Mouse (Mus musculus) A20 (cell line): ENCODE measurements around the gene H2-T24.
"Not testable (repeated sequence)": the region's sequence is repeated elsewhere in the genome, so short reads cannot be mapped to it uniquely, and the experiment has no call there.

Experiments
- DNase-seq: peaks from one replicate; pipeline ENCODE4 v3.0.0-alpha.2; 2011; ENCODE audit warnings: low read depth, low spot score

The H2-T24 gene

GRCm38 (mm10) chr17:36023710-36024654, 3.6 kb upstream of the H2-T24 start:
- DNase-seq, result no peak

DNA sequence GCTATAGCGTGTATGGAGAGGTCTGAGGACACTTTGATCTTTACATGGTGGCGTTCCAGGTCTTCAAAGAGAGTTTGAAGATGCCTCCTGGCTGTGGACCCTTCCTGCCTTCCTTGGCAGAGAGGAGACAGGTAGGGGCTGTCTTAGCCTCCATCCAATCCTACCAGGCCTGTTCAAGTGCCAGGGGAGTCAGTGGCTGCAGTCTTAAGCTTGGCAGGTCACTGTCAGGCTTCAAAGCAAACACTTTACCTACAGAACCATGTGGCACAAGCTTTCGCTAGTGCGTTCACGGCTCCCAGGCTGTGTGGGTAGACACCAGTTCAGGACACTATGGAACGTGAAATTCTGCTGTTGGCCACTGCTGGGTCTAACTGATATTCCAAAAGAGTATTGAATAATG, 2.6 kb upstream of the H2-T24 start:
- no peak for DNase-seq

- no peak for DNase-seq
These were observed 1.7 kb upstream of the H2-T24 start for GRCm38 (mm10) chr17:36022098-36022497.

- DNase-seq, result peak; percentile 34
These were observed 949 bp upstream of the H2-T24 start for GRCm38 (mm10) chr17:36021309-36021708.

DNA sequence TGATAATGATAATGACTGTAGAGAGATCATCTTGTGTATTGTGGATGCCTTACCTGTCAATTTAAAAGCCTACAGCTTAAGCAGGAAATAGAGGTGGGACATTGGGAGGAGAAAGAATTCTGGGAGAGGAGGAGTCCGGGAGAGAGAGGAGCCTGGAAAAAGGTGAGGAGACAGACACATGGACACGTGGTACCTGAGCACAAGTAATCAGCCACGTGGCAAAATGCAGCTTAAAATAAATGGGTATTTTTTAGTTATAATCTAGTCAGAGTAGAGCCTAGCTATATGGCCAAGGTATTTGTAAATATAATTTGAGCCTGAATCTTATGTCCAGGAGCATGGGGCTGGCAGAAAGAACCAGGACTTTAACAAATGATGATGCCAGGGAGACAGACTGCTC, 841 bp downstream of the H2-T24 start:
- peak; percentile 37 for DNase-seq

- DNase-seq, result no peak
These were observed 1.4 kb downstream of the H2-T24 start for GRCm38 (mm10) chr17:36018979-36019378.

DNA sequence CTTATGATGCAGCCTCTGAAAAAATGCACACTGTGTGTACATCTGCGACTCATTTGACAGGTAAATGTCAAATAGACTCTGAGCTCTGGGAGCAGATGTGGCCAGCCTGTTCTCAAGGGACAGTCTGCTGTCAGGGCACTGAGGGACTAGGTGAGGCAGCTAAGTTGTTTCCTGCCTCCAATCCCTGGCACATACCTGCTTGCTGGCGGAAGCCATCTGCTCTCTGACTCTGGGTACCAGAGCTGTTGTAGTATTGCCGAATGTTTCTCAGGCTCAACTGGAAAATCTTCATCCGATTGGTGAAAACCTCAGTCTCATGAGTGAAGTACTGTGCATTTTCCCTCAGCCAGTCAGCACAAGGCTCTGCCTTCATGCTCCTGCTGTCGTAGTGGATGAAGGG, 3.3 kb downstream of the H2-T24 start:
- DNase-seq, result no peak

DNA sequence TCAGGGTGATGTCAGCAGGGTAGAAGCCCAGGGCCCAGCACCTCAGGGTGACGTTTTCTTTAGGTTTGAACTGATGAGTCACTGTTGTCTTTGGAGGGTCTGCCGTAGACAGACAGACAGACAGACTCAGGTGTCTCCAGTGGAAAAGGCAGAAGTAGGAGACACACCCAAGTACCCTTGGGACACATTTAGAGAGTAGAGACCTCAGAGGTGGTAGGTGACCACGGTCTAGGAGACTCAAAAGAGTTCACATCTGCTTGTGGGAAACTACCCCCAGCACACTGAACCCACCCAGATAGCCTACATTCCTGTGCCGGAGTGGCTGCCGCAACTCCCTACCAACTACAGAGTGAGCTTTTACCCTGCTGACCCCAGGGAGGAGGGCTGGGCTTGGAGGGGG, 5.4 kb downstream of the H2-T24 start:
- DNase-seq, result no peak

GRCm38 (mm10) chr17:36004409-36004808, 16.0 kb downstream of the H2-T24 start:
- not testable (repeated sequence) for DNase-seq

GRCm38 (mm10) chr17:36003331-36003730, 17.0 kb downstream of the H2-T24 start:
- no peak for DNase-seq

DNA sequence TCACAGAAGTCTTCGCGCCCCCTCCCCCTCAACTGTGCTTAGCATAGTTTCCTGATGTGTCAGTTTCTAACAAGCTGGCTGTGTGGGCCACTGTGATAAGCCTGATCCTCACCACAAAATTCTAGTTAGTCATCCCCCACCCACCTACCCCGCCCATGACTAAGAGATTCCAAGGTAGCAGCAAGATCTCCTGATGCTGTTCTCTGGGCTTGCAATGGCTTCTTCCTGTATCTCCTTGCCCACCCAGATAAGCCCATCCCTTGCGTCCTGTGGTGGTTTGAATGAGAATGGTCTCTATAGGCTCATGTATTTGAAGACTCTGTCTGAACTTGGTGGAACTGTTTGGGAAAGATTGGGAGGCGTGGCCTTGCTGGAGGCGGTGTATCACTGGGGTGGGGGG, 18.4 kb downstream of the H2-T24 start:
- DNase-seq, result no peak

DNA sequence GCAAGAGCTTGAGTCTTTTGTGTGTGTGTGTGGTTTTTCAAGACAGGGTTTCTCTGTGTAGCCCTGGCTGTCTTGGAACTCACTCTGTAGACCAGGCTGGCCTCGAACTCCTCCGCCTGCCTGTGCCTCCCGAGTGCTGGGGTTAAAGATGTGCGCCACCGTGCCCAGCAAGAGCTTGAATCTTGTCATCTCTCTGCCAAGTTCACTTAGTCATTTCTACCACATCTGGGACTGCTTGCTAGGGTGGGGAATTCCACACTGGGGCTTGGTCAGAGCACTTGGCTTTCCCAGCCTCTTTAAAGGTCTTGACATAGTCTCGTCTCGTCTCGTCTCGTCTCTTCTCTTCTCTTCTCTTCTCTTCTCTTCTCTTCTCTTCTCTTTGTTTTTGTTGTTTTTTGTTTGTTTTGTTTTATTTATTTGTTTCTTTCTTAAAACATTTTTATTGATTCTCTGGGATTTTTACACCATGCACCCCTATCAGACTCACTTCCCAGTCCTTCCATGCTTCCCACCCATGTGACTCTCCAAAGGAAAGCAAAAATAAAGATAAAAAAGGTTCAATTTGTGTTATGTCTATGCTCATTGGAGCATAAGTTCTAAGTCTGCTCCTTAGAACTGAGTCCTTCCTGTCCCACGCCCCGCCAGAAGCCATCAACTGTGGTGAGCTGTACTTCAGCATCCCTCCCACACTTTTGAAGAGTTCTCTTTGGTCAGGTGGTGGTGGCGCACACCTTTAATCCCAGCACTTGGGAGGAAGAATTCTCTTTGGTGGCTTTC, 19.1 kb downstream of the H2-T24 start:
- DNase-seq, result peak; percentile 53

- no peak for DNase-seq
These were observed 20.0 kb downstream of the H2-T24 start for GRCm38 (mm10) chr17:36000349-36000748.

GRCm38 (mm10) chr17:35999356-35999755, 21.0 kb downstream of the H2-T24 start:
- peak; percentile 87 for DNase-seq

DNA sequence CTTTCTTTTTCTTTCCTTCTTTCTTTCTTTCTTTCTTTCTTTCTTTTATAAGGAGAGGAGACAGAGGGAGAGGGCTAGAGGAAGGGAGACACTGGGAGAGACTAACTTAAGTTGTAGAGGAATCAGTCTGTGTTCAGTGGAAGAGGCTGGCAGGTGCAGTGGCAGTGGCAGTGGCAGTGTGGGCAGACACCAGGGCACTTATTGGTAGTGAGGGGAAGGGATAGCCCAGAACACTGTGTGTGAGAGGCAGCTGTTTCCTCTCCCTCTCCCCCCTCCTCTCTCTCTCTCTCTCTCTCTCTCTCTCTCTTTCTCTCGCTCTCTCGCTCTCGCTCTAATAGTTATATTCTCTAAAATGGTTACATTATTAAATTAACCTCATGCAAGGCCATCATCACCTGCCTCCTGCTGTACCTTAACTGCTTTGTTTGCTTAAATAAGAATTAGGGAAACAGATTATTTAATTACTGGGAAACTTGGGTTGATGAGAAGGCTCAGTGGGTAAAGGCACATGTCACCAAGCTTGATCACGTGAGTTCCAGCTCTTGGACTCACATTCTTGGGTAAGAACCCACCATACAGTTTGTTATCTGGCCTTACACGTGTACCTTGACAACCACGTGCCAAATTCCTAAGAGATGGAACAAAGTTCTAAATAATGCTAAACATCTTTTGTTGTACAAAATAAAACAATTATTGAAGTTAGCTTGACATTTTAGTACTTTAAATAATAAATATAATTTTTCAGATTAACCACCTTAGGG, 21.6 kb downstream of the H2-T24 start:
- DNase-seq, result peak; percentile 75

DNA sequence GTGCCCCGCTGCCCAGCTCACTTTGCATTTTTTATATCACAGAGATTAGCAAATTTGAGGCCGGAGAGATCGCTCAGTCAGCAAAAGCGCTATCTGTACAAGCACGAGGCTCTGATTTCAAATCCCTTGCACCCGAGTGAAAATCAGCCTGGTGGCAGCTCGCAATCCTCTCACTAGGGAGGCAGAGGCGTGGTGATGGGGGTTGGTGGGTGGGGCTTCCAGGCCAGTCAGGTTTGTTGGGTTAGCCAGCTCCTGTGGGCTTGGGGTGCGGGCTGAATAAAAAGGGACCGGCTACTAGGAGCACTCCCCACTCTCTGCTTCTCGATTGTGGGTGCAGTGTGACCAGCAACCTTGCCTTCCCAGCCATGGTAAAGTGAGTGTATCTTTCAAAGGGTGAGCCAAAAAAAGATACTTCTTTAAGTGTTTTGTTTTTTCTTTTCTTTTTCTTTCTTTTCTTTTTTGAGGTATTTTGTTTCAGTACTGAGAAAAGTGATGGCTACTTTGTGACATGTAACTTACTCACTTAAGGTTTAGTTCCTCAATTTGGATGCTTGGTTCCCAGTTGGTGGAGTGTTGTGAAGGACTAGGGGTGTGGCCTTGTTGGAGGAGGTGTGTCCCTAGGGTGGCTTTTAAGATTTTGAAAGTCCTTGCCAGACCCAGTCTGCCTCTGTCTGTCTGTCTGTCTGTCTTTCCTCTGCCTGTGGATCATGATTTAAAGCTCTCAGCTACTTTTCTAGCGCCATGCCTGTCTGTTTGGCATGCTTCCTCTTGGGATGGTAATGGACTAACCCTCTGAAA, 22.4 kb downstream of the H2-T24 start:
- peak; percentile 87 for DNase-seq

GRCm38 (mm10) chr17:35996949-35997348, 23.4 kb downstream of the H2-T24 start:
- peak; percentile 99 for DNase-seq

- DNase-seq, result no peak
These were observed 25.5 kb downstream of the H2-T24 start for GRCm38 (mm10) chr17:35994879-35995240.

DNA sequence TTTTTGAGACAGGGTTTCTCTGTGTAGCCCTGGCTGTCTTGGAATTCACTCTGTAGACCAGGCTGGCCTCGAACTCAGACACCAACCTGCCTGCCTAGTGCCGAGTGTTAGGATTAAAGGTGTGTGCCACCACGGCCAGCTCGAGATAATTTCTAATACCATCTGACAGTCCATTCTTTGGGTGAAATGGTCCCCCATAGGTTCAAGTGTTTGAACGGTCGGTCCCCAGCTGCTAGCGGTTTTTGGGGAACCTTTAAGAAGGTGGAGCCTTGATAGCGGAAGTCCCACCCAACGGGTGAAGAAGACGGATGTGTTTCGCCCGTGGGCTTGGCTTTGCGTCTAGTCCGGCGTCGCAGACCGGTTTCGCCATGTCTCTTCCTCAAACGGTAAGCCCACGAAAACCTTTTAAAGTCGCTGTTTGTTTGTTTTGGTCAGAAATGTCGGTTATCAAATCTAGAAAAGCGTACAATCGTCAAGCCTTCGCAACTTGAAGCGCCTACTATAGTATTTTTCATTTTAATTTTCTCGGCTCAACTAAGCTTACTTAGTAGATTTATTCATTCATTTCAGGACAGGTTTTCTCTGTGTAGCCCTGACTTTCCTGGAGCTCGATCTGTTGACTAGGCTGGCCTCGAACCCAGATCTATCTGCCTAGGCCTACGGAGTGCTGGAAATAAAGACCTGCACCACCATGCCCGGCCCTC, 26.0 kb downstream of the H2-T24 start:
- DNase-seq, result peak; percentile 94

- peak; percentile 90 for DNase-seq
These were observed 26.7 kb downstream of the H2-T24 start for GRCm38 (mm10) chr17:35993675-35994074.
